Mouse (Mus musculus) left cerebral cortex, adult 8-10 months (tissue): ENCODE results near the gene Gpr22. TPM values are rescaled to one million over a fixed set of nuclear protein-coding genes. Genes with fewer than 3 reads are reported as not detected.
A peak's percentile ranks its signal among the peaks of the same experiment; 100 is the strongest.

ENCODE experiments used
- DNase-seq, 2 experiments: peaks; one replicate each; pipeline ENCODE4 v3.0.0; 2022; ENCODE audit warnings: low spot score in 2 of 2
- total RNA-seq, 4 experiments: library from RNA; stranded (reverse); gene quantifications; 2 replicates each; pipeline ENCODE4 v1.2.4; 2022

Gene Gpr22
- 10 to 100 TPM; 36.1 to 48.9 (median 43.9) TPM for total RNA-seq

DNA sequence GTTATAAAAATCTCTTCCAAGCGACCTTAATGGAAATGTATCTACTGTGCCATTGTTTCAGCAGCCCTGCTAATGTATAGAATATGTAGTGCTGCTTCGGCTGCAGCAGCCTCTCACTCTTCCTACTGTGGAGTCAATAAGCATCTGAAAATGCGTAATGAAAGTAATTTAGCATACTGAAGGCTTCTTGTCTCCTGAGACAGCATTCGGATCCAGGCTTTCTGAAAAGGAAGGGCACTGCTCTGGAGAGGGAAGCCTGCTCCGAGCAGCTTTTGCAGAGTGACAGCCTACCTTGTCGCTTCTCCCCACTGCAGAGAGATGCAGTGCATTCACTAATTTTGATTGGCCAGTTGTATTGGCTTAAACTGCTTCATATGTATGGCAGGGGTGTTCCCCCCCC, at the start of gene Gpr22:
Gpr22 (minus strand) TSS at position 348 of the 400 bp plus-strand sequence.
- DNase-seq = peak; percentile 70 to 77

DNA sequence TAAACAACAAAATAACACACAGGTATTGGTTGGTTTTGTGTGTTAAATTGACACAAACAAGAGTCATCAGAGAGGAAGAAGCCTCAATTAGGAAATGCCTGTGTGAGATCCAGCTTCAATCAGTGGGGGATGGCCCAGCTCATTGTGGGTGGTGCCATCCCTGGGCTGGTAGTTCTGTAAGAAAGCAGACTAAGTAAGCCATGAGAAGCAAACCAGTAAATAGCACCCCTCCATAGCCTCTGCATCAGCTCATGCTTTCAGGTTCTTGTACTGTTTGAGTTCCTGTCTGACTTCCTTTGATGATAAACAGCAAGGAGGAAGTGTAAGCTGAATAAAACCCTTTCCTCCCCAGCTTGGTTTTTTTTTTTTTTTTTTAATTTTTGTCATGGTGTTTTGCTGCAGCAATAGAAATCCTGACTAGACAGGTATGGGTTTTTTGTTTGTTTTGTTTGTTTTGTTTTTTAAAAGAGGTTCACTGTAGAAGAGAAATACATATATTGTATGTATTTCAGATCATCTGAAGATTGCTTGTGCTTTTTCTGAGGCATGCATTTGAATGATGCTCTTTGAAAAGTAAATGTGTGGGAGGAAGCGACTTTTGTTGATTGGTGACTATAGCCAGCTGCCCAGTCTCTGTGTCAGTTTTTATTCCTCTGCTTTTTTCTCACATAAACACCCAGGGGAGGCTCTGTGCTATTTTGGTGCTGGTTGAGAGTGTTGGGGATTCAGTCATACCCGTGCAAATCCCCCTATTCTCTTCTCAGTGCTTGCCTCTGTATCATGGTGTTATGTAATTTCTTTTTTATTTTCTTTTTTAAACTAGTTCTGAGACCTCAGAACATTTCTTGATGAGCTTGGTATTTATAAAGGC, 42.4 kb upstream of the Gpr22 start:
- DNase-seq = peak in 1 of 2 experiments; percentile 75

DNA sequence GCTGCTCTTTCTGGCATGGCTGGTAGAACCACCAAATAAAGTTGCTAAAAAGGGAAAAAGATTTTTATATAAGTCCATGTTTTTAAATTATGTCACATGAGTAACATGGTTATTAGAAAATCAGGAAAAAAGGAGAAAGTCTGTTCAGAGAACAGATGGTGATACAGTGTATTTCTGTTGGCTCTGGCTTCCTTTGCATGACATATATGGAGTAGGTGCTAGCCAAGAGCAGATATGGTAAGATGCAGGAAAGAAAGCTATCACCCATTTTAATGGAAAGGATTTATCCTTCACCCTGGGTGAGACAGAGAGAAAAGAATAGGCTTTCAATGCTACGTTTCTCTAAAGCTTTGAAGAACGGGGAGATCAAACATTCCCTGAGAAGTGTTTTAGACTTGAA, 40.7 kb upstream of the Gpr22 start:
- no peak for DNase-seq

DNA sequence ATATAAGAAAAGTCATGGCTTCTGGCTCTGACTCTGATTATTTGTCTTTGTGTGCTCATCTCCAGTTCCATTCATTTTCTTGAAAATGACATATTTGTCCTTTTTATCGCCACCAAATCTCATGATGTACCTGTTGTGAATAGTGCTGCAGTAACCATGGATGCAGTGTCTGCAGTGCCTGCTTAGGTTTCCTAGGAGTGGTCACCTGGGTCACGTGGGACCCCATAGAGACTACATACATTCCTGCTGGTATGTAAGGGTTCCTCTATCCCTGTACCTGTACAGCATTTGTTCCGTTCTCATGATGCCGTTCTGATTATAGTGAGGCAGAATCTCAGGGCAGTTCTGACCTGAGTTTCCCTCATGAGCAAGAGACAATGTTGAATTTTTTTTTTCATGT, 36.1 kb upstream of the Gpr22 start:
- DNase-seq = no peak

DNA sequence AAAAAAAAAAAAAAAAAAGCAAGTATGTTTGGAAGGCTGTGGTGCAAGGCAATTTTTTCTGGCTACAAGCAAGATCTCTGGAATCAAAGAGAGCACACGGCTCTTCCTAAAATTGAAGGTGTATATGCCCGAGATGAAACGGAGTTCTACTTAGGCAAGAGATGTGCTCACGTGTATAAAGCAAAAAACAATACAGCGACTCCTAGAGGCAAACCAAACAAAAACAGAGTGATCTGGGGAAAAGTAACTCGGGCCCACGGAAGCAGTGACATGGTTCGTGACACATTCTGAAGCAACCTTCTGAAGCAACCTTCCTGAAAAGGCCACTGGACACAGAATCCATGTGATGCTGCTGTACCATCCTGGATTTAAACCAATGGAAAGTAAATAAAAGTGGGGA, 33.6 kb upstream of the Gpr22 start:
- no peak for DNase-seq

DNA sequence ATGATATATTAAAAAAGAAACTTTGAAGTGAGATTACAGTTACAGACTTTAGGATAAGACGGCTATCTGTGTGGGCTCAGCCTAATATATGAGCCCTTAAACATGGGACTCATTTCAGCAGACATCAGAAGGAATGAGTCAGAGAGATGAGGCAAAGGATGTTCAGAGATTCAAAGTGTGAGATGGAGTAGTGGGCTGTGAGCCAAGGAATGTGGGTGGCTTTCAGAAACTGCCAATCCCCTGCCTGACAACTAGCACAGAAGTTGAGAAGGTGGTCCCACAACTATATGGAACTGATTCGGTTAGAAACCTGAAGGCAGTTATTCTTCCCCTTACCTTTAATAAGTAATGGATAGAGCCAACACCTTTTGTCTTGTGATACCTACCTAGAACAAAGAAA, 20.9 kb upstream of the Gpr22 start:
- peak in 1 of 2 experiments; percentile 32 for DNase-seq

DNA sequence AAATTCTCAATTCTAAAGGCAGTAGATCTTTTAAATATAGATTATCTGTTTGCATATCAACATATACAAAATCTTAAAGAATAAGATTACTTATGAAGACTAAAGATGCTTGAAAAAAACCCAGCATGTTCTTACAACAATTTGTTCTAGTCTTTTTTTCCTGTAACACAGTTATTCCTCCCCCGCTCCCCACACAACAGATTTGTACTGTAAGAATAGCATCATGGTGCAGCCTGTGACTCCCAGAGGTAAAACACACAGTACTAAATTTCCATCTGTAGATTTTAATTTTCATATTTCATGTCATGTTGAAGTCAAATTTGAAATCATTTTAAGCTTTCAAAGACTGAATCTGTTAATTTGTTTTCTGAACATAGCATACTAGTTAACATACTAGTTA, 16.4 kb upstream of the Gpr22 start:
- DNase-seq = peak in 1 of 2 experiments; percentile 71

DNA sequence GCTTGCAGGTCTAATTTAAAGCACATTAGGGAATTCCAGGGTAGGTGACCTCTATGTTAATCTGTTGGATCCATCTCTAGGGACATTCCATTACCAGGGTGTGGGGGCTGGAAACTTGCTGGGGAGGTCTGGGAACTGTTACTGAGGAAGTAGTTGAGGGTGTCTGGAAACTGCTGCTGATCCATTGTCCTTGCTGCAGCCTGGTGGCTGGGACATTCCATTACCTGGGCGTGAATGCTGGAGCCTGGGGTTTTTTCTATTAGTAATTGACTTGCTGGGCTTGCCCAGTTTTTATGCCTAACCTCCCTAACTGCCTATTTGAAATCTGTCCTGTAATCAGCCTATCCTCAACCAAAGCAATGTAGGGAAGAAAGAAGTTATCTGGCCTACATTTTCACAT, 13.0 kb upstream of the Gpr22 start:
- no peak for DNase-seq

DNA sequence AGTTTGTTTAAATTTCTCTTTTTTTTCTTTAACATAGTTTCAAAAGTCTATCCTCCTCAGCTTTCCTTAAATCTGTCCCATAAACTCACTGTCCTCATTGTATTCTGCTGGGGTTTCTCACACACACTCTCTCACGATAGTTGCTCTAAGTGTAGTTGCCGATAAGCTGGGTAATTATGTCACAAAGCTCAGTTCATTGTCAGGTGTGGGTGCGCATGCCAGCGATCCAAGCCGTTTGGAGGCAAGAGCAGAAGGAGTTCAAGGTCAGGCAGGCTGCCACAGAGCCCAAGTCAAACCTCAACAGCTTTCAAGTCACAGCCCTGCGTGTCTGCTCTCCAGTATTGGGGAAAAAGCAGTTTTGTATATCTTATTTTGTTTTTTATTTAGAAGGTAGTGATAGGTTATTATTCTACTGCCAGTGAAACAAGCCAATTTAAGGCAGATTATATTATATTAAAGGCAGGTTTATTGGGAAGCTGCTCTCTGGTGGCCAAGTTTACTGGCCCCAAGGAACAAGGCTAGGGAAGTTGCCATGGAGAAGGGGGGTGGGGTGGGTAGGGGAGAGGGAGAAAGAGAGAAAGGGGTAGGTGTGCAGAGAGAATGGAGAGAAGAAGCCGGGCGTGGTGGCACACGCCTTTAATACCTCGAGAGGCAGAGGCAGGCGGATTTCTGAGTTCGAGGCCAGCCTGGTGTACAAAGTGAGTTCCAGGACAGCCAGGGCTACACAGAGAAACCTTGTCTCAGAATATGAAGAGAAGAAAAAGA, 11.9 kb upstream of the Gpr22 start:
- no peak for DNase-seq

DNA sequence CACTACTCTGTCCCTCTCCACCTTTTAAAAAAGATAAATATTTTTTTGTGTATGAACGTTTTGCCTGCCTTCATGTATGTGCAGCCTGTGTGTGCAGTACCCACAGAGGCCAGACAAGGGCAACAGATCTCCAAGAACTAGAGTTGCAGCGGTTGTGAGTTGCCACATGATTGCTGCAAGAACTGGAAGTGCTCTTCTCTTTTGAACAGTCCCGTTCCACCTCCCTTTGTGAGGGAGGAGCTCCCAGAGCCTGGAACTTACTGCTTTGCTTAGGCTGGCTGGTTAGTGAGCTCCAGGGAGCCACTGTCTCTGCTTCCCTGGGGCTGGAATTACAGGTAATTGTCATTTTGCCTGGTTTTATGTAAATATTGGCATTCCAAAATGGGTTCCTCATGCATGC, 10.8 kb upstream of the Gpr22 start:
- DNase-seq = no peak

DNA sequence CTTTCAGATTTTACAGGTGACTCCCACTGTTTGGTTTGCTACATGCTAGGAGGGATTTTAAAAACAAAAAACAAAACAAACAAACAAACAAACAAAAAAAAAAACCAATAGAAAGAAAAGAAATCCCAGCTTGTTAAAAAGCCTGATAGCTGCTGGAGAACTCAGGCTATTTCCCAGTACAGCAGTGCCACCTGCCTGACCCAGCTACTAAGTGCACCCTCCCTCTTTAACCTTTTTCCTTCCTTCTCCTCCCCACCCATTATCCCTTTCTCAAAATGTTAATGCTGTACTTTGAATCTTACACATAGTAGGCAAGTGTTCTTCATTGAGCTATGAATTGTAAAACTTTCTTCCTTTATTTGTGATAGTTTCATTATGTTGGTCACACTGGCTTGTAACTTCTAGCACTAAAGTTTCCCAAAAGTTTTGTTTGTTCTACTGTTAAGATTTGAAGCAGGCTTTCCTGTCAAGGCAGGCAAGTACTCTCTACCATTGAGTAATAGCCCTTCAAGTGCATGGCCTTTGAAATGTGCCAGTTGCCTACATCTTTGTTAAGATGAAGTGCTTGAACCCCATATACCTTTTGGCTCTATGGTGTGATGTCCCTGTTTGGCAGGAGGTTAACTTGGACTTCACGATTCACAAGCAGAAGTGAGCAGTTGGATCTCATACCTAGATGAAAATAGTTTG, 6.0 kb upstream of the Gpr22 start:
- no peak for DNase-seq

DNA sequence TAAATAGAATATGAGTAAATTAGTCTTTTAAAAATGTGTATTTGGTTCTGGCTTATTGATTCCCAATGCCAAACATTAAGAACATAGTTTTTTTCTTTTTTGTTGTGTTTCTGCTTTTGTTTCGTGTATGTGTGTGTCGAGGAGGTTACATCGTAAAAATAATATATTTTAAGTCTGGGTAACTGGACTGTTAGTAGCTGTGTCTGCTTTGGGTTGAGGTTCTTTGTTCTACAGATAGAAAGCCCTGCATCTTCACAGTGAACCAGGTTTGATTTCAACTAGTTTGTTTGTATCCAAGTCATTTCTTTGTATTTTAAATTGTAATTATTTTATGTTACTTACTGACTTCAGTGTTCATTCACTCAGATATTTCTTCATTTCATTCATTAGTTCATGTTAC, 323 bp upstream of the Gpr22 start:
- no peak for DNase-seq

DNA sequence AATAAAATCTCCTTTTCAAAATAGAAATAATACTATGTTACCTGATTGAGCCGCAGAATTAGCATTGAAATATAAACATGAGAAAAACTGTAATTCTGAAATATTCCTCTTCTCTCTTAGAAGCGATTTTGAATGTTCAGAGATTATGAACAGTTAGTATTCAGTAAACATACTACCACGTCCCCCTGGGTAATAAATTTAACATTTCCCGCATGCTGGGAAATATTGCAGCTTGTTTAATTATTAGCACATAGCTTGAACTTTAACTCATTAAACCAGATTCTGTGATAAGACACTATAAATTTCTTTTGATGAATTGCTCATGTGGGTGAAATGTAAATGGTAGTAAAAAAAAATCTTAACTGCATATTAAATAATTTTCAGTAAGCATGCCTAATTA, 1.0 kb downstream of the Gpr22 start:
- no peak for DNase-seq

DNA sequence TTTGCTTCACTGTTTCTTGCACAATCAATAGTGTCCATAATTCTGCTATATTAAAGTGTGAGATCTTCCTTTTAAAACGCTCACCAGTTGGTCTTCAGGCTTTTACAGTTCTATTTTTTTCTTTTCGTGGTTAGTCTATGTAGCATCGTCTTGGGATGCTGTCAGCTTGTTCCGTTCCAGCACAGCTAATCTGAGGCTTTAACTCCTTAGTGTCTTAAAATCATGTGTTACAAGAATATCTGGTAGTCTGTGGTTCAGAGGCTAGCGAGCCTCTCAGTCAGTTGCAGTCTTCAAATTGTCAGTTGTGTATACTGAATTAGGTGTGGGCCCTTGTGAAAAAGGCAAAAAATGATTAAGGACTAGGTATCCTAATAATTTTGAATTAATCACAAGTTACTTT, 1.5 kb downstream of the Gpr22 start:
- no peak for DNase-seq

DNA sequence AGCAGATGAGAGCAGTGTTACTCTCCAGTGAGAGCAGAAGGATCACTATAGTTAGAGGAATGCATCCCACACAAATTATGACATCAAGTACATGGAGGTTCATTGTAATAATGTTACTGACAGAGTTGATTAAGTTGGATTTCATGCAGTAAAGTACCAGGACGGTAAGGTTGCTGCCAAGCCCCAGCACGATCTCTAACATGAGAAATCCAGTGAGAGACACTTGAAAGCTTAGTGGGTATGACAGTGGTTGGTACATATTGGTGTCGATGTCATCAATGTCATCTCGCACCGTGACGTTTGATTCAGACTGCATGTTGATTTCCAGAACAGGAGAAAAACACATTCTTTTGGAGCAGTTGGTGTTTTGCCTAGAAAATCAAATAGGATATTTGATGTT, 4.1 kb downstream of the Gpr22 start:
- DNase-seq = no peak

DNA sequence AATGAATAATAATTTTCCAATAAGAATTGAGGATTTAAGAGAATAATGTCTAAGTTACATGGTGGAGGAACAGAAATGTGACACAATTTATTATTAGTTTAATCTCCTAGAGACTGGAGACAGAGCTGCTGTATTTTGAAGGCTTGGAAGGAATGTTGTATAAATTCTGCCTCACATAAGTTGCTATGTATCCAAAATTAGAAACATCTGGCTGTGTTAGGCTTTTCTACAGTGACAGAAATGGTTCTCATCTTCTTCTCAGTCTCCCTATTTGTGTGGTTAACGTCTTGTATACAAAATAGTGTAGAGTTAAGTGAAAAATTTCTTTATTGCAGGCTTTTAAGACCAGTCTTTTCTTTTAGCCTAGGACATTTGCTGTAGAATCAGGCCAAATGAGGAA, 6.2 kb downstream of the Gpr22 start:
- no peak for DNase-seq

DNA sequence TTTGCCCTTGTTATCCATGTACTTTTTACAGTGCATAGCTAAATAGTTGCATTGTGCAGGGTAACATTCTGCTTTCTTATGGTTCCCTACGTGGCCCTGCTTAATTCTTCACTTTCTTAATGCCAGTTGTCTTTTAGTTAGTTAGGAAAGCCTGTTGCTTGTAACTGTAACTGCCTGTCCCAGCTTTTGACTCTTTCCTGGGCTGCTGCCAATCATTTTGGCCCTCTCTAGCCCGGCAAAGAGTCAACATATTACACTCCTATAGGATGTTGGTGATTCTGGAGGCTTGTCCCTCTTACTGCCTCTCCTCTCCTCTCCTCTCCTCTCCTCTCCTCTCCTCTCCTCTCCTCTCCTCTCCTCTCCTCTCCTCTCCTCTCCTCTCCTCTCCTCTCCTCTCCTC, 7.6 kb downstream of the Gpr22 start:
- no peak for DNase-seq

DNA sequence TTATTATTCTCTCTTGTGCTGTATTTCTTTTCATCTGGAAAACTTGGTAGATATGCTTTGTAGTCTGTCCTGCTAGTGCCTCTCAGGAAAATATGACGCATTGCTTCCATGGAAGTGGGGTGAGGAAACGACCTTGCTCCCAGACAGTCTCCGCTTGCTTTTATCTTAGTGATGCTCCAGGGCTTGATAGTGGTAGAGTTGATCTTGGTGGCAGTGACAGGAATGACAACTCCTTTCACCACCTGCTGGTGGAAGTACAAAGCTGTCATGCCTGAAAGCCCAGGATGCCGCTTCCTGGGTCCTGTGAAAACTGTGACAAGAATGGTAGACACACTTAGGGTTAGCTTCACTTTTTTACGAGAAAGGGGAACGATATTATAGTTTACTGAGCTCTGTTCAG, 9.8 kb downstream of the Gpr22 start:
- DNase-seq = no peak

DNA sequence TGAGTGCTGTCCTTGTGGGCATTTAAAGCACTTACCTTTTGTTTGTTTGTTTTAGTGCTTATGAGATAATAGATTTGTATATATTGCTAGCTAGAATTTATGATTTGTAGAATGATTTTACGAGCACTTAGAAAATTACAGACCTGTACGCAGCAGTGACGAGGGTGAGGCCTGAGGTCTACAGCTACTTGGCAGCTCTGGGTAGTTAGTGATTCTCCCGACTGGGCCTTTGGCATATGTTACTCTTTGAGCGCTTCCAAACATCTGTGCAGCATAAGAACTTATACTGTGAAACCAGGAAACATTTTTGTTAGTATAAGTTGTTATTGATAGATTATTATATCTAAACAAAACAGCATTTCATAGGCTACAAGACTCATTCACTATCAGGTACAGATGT, 12.3 kb downstream of the Gpr22 start:
- DNase-seq = no peak

DNA sequence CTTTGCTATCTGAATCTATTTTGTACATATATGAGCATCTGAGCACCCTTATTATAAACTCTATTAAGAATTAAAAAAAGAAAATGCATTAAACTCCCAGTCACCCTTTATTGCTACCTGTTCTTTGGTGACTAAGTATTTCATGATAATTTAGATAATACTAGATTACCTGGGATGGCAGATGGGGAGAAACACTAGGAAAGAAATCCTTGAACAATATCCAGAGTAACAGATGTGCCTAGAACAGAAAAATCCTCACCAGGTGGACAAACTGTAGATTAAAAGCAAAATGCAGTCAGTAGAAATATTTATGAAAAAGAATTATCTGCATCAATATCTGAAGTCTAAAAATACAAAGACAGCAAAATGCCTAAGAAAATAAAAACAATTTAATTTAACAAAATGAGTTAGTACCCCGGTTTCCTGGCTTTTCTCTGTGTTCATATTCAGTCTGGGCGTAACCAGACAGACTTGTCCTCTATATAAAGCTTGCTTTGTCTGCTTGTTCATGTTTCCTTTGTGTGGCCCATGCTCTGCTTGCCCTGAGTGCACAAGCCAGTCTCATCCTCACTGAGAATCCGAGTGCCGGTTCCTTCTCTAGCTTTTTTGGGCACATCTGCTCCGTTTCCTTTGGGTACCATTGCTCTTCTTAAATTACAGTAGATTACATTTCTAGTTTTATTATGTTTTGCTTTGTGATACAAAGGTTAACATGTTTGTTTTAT, 13.0 kb downstream of the Gpr22 start:
- no peak for DNase-seq

DNA sequence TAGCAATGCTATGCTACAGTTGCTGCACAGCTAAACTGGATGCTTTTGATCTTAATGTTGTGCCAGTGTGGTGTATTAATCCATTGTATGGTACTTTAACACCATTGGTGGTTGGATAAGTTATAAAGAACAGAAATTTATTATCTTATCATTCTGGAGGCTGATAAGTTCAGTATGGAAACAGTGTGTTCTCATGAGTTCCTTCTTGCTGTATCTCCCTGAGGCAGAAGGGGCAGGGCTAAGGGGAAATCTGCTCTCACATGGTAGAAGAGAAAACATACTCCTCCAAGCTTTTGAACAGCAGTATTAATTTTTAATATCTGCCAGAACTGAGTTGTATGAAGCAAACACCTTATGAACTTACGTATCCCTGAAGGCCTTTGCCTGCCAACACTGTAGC, 20.5 kb downstream of the Gpr22 start:
- no peak for DNase-seq

DNA sequence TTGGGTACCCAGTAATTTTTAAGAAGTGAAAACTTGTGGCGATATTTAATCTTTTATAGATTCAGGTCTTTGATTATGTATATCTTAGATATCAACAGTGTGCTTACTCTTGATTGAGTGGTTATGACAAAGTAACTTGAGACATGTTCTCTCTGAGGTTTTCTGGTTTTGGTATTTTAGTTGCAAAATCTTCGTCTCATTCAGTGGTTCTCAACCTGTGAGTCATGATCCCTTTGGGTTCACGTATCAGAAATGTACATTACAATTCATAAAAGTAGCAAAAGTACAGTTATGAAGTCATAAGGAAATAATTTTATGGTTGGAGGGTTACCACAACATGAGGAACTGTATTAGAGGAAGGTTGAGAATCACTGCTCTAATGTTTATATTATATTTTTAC, 27.1 kb downstream of the Gpr22 start:
- DNase-seq = no peak
